Mouse (Mus musculus) urinary bladder, postnatal 14 days (tissue): ENCODE data around the gene Arfip2.
A peak's percentile ranks its signal among the peaks of the same experiment; 100 is the strongest.

Experiments used
- DNase-seq: peaks from one replicate; pipeline ENCODE4 v3.0.0; 2021; ENCODE audit warnings: low spot score

Gene Arfip2

DNA sequence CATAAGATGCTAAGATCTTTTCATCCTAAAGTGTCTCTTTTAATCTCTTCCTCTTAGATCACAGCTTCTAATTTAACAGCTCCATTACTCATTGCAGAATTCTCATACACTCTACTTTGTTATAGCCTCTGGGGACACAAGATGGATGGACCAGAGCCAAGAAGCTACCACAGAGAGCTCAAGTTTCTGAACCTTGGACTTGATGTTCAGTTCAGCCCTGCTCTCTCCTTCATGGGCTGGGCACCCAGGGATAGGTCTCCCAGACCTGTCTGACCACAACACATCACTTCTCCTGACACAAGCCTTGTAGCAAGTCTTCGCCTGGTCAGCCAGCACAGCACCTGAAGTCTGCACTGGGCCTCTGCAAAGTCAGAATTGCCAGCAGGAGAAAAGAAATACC is 25.8 kb downstream of the Arfip2 start:
- no peak for DNase-seq

DNA sequence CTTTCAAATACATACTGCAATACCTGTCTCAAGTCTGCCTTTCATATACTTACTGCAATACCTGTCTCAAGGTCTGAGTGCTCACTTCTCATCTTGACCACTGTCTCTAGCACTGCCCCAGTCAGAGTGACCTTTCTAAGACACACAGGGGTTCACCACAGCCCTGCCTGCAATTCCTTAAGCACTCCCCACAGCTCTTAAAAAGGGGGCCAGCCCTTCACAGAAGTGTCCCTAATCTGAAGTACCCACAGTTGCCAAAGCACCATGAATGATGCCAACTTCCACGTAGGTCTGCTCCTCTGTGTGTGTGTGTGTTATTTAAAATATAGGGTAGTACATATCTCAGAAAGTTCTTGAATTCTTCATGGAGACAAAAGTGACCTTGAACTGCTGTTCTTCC is 28.4 kb downstream of the Arfip2 start:
- no peak for DNase-seq

DNA sequence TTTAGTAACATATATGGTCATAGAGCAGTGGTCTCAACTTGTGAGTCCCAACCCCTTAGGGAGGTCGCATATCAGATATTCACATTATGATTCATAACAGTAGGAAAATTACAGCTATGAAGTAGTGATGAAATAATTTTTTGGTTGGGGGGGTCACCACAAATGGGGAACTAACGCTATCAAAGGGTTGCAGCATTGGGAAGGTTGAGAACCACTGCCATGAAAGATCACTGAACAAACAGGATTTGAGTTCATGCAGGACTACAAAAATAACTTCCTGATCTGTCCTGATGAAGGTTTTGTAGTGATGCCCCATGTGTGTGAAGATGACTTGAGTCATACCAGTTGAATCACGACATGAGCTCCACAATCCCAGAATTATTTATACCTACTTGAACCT is 31.7 kb downstream of the Arfip2 start:
- DNase-seq: no peak

DNA sequence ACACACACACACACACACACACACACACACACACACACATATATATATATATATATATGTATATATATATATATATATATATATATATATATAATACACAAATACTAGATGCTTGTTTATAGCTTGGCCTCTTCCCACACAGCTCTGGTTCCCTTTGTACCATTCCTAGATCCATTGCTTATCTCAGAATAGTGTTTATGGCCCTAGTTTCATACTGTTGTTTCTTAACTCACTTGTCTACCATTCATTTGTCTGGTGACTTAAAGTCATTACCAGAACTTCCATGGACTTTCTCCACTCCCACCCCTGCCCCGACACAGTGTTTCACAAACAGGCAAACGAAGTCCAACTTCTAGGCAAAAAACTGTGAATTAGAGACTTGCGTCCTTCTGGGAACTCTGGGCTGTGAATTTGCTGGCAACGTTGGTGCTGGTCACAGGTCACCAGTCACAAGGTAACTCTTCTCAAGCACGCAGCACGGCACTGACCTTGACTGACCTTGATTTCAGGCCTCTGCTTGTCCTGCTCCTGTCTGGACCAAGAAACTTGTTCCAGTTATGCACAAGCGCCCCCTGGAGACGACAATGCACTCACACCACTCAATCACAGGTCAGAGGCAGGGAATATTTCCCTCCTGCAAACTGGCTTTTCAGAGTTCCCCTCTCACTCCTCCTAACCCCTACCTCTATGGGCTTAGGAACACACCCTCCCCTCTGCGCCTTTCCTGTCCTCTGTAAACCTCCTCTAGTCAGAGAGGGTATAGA is 37.2 kb downstream of the Arfip2 start:
- DNase-seq: peak; percentile 76

DNA sequence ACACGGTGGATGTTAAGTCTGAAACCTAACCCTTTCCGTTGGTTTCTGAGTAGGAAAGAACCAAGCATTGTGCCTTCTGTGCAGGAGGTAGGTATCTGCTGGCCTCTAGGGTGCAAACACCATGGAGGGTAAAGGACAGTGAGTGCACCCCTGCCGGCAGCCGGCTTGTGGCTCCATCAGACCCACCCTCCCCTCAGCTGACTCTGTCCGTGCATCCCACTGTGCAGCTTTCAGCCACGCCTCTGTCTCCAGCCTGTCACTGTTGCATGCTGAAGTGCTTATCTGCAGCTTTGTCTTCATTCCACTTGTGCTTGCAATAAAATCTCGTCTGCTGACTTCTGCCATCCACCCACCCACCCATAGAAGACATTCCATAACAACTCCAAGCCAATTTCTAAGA is 50.1 kb downstream of the Arfip2 start:
- no peak for DNase-seq

DNA sequence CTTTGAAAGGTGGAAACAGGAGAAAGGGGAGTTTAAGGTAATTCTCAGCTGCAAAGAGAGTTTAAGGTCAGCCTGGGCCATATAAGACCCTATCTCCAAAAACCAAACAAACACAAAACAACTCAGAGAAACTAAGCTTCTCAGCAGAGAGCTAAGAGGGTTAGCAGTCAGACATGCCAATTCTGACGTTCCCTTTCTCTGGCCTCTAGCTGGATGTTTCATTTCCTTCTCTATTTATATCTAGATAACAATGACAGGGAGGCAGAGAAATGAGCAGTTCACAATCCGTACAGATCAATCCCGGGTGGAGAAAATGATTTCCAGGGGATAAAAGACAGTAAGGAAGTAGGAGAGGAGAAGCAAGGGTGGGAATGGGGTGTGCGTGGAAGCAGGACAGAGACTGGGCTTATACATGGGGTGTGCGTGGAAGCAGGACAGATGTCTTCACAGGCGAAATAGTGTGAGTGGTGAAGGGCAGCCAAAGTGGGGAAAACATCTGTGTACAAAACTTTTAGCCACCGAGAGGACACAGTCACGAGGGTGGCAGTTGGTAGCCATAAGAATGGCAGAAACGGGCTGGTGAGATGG is 51.8 kb downstream of the Arfip2 start:
- DNase-seq: no peak
